Mouse (Mus musculus) CH12.LX (cell line): ENCODE results near the gene Trhde.

ENCODE experiments used
- CHD1 ChIP-seq: IDR thresholded peaks from 2 replicates; pipeline ENCODE4 v1.6.1; 2012; ENCODE audit warnings: low read depth, low read length, improper control_type of control experiment, inconsistent platforms
- CTCF ChIP-seq, 2 experiments: IDR thresholded peaks in 1 of 2; conservative IDR thresholded peaks in 1 of 2; 2 replicates each; pipeline ENCODE4 v1.5.1; 2011 to 2012; ENCODE audit warnings: low read depth in 2 of 2, low read length in 2 of 2, improper control_type of control experiment in 1 of 2, inconsistent platforms in 1 of 2, mild to moderate bottlenecking in 1 of 2, moderate library complexity in 1 of 2
- EP300 ChIP-seq: IDR thresholded peaks from 2 replicates; pipeline ENCODE4 v1.6.1; 2011; ENCODE audit warnings: low read length, improper control_type of control experiment
- GABPA ChIP-seq: IDR thresholded peaks from 2 replicates; pipeline ENCODE4 v1.6.1; 2012; ENCODE audit warnings: low read depth, low read length, improper control_type of control experiment, inconsistent platforms; ENCODE audit not compliant: insufficient replicate concordance
- MAFK ChIP-seq: IDR thresholded peaks from 2 replicates; pipeline ENCODE4 v1.6.1; 2011; ENCODE audit warnings: low read length, improper control_type of control experiment; ENCODE audit not compliant: insufficient replicate concordance
- MEF2A ChIP-seq: IDR thresholded peaks from 2 replicates; pipeline ENCODE4 v1.6.1; 2014; ENCODE audit warnings: low read depth, mild to moderate bottlenecking, inconsistent platforms, low read length, improper control_type of control experiment, borderline replicate concordance
- MYC ChIP-seq: IDR thresholded peaks from 2 replicates; pipeline ENCODE4 v1.6.1; 2011; ENCODE audit warnings: low read depth, mild to moderate bottlenecking, improper control_type of control experiment, low read length
- POLR2AphosphoS2 ChIP-seq: IDR thresholded peaks from 2 replicates; pipeline ENCODE4 v1.6.1; 2011; ENCODE audit warnings: low read depth, low read length, improper control_type of control experiment
- RAD21 ChIP-seq: IDR thresholded peaks from 2 replicates; pipeline ENCODE4 v1.6.1; 2011; ENCODE audit warnings: low read depth, mild to moderate bottlenecking, low read length, improper control_type of control experiment, moderate library complexity
- SMC3 ChIP-seq: IDR thresholded peaks from 2 replicates; pipeline ENCODE4 v1.6.1; 2011; ENCODE audit warnings: low read depth, low read length, improper control_type of control experiment
- USF1 ChIP-seq: IDR thresholded peaks from 2 replicates; pipeline ENCODE4 v1.6.1; 2014; ENCODE audit warnings: low read depth, mild to moderate bottlenecking, inconsistent platforms, low read length, improper control_type of control experiment
- USF2 ChIP-seq: conservative IDR thresholded peaks from 2 replicates; pipeline ENCODE4 v1.6.1; 2011; ENCODE audit warnings: low read depth, low read length, improper control_type of control experiment

DNA sequence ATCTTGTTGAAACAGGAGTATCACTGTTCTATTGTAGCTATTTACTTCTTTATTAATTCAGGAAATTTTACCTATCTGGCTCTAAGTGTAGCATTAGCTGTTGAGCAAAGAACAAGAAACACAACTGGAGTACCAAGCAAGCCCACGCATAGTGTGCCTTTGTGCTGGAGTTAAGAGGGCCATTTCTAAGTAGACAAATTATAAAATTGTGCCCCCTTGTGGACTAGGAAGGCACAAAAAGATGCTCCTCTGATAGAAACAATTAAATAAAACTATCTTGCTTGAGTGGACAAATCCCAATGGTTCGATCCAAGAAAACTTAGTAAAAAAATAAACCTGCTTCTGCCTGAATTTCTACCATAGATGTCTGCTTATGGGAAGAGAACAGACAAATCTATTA lies 76.5 kb downstream of the Trhde start:
- TF ChIP-seq CHD1 (no peak), POLR2AphosphoS2 (no peak), CTCF (conservative IDR thresholded peaks at IDR 0.05 in 1 of 2, IDR thresholded peaks at IDR 0.05 in 1 of 2; ENCODE audit: low read depth in 2 of 2, low read length in 2 of 2) (peak in 1 of 2 experiments; percentile 49; a peak in 2 of 4 replicates), SMC3 (peak; percentile 38), USF2 (no peak), MAFK (no peak), MEF2A (no peak), GABPA (no peak), EP300 (no peak), RAD21 (peak; percentile 43), MYC (no peak), USF1 (no peak)
